Mouse (Mus musculus): Measurements from ENCODE around the gene Slc25a23.

Slc25a23 gene

DNA sequence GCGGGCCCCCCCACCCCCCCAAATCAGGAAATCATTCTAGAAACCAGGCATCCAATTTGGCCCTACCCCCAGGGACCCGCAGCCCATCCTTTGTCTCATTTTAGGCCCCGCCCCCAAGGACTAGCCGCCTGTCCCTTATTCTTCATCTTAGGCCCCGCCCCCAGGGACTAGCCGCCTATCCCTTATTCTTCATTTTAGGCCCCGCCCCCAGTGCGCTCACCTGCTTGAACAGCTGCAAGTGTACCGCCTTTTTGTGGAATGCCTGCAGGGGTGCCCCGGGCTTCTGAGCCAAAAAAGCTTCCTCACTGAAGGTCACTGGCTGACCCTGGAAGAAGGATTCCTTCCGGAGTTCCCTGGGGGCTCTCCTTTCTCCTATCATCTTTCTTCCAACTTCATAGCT is 11.0 kb upstream of the Slc25a23 start:
- DNase-seq, result peak; percentile 57

DNA sequence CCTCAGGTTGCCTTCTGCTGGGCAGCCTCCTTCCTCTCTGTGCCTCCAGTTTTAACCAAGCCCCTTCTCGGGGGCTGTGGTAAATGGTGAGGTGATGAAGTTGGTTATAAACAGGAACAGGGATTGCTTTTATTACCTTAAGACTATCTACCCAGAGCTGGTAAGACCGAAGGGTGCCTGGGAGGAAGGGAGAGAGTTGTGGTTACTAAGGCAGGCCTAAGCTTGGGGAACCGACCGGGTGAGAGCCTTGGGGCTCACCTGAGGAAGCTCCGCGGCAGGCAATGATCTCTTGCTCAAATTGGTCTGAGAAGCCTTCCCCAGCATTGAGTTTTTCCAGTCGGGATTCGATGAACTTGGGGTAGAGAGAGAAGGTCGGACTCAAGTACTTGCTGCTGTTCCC is 10.6 kb upstream of the Slc25a23 start:
- DNase-seq, result no peak

DNA sequence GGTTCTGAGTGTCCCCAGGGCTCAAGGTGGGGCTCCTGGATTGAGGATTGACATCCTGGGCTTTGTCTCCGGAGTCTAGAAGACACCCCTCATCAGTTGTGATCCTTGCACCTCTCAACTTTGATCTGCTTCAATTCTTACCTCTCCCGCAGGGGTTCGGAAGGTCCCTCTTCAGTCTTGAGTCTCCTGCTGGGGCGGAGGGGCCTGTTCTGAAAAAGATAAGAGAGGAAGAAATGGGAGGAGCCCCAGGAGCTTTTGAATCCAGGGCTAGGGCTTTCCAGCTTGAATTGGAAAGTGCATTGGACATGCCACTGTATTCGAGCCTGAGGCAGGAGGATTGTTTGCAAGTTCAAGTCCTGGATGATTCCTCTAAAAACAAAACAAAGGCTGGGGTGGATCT is 7.2 kb upstream of the Slc25a23 start:
- DNase-seq, result no peak

DNA sequence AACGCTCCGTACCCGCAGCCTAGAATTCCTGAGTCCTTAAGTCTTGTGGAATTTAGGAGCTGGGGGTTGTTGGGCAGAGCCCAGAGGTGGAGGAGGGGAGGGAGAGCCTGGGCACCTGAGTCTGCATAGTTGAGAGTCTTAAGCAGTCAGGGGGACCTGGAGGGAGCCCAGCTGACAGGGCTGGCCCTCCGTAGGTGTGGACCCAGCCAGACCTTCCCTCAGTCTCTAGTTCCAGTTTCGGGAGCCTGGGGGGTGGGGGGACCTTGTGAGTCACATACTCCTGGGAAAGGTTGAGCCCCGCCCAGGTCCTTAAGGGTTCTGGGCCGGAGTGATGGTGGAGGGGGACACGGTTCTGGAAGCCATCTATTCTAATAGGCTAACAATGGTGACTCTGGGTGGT is 3.4 kb upstream of the Slc25a23 start:
- no peak for DNase-seq

DNA sequence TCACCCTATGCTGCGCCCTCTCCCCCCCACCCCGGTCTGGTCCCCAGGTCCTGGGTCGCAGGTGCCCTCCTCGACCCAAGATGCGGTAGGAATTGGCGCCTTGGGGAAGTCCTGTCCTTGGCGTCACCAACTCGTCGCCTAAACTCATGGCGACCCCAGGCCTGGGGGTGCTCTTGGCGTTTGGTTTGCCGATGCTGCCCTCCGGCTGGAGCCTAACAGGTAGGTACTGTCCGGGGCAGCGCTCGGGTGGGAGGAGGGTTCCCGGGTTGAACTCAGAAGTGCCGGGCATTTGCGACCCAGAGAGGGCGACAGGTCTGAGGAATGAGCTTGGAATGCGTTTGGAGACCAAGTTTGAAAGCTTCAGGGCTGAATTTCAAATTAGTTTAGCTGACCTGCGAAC is 2.9 kb upstream of the Slc25a23 start:
- no peak for DNase-seq

DNA sequence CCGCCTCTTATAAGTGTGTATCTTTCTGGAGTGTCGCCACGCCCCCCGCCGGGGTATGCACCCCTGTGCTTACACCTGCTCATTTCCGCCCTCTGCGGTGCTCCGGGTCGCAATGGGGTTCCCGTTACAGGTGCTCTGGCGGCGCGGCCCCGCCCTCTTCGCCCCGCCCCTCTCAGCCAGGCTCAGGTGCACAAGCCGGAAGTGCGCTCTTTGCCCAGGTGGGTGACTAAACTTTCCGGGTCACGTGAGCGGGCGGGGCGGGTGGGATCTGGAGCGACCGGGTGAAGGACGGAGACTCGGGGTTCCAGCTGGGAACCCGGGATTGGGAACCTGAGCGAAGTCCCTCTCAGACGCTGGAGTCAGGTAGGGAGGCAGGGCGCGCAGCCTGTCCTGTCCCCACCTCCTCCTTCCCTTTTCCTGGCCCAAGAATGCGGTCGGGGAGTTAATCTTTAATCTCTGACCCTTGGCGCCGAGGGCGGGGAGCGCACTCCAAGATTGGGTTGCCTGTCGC is 2.4 kb upstream of the Slc25a23 start:
- DNase-seq, result peak; percentile 73

DNA sequence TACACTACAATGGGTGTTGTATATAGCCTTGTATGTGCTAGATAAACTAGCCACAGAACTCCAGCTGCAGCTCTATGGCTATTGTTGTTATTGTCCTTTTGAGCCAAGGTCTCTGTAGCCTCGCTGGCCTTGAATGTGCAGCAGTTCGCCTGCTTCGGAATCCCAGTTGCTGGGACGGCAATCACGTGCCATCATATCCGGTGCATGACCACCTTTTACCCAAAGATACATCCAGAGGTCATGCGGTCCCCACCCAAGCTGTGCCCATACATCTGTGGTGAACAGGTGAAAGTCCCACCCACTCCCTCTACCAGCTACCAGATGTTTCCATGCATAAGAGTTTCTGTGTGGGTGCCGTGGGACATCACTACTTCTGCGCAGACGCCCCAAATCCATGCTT is 1.4 kb upstream of the Slc25a23 start:
- peak; percentile 32 for DNase-seq

DNA sequence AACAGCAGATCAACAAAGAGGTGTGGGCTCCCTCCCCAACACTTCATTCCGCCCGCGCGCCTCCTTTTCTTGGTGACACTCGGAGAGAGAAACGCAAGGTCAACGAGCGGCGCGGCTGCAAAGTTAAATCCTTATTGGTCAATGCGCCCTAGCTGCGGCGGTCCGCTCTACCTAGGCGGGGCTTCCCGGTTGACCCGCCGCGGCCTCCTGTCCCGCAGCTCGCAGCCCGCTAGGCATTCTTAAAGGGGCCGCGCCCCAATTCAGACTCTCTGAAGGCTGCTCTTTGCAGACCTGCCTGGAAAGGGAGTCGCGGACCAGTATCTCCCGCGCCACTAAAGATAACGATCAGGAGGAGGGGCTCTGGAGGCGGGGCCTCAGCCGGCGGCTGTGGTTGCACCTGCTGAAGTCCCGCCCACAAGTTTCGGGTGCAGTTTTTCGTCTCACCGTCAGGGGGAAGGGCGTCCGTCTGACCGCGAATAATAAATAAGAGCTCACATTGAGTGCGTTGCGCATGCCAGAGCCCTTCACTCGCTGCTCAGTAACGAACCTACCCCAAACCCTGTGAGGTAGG is 653 bp upstream of the Slc25a23 start:
- DNase-seq, result peak; percentile 97

DNA sequence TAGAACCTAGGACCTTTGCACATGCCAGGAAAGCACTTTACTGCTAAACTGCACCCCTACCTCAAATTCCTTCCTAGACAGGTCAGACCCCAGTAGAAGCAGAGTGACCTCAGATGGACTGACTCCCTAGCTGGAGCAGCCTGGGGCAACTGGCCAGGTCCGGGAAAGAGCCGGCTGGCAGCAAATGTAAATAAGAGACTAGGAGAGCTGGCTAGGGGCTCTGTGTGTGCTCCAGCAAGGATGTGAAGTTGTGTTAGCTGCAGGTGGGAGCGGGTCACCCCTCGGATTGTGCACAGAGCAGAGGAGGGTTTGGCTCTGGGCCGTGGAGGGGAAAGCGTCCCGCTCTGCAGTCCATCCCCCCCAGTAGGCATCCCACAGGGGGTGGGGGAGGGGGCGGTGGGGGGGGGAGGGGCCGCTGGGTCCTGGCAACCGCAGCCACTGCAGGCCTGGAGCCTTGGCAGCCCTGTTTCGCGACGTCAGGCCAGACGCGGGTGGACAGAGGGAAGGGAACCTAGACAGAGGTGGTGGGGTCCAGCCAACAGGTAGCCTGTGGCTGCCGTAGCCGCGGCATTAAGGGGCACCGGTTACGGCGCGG is 675 bp downstream of the Slc25a23 start, which contains the start of gene Crb3:
Gene Crb3, plus strand, starts transcription at position 215 of the 595 bp plus-strand sequence.
- DNase-seq, result peak; percentile 41

DNA sequence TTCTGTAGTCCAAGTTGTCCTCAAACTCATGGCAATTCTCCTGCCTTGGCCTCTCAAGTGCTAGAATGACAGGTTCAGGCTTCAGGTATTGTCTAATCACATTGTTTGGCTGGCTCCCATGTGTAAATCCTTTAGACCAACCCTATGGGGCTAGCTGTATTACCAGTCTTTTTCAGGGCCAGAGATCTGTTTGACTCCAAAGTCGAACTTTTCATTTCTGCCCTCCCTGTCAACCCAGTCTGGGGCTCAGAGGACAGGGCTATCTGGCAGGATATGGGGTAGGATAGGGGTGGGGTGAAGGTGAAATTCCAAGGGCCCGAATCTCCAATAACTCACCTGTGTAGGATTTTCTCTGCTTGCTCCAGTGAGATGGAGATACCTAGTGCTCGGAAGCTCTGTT is 3.4 kb downstream of the Slc25a23 start:
- no peak for DNase-seq

DNA sequence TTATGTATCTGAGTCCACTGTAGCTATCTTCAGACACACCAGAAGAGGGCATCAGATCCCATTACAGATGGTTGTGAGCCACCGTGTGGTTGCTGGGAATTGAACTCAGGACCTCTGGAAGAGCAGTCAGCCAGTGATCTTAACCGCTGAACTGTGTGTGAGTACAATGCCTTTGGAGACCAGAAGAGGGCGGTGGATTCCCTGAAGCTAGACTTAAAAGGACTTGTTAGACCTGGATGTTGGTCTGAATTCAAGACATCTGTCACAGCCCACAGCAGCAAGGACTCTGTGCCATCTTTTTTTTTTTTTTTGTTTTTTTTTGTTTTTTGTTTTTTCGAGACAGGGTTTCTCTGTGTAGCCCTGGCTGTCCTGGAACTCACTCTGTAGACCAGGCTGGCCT is 8.0 kb downstream of the Slc25a23 start:
- DNase-seq, result peak; percentile 61

DNA sequence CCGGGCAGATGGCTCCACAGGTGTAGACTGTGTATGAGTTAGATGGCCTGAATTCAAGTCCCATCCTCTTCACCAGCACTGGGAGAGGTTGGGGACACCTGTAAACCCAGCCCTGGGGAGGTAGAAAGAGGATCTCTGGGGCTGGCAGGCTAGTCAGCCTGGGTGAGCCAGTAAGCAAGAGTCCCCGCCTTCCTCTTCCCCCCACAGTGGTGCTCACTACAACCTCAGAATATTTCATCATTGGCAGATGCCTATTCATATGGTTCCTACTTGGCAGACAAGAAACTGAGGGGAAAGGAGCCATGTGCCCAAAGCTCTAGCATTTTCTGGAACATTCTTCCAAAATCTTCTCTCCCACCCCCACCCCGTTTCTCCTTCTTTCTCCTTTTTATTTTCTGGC is 10.8 kb downstream of the Slc25a23 start:
- DNase-seq, result no peak

DNA sequence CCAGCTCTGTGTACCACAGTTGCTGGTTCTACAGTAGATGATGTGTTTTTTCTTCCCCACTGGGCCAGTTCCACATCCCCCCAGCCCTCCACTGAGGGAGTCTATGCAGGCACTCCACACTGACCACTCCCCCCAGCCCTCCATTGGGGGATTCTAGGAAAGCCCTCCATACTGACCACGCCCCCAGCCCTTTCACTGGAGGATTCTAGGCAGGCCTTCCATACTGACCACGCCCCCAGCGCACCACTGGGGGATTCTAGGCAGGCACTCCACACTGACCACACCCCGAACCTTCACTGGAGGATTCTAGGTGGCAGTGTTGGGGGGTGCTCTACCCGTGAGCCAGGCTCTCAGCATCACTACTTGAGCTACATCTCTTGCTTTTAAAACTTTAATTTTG is 12.3 kb downstream of the Slc25a23 start:
- no peak for DNase-seq

DNA sequence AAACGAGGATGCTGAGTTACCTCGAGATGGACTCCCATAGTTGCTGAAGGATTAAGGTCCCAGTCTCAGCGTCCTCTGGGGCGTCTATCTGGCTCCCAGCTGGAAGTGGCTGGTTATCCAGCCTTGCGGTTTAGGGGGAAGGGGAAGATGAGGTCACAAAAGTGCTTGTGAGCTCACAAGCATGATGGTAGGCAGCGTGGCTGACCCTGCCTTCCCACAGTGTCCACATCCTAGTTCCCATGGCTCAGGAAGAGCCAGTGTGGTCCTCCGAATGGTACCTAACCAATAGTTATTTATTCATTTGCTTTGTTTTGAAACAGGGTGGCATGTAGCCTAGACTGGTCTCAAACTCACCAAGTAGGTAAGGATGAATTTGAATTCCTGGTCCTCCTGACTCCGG is 18.1 kb downstream of the Slc25a23 start, which contains the start of gene Slc25a41:
Gene Slc25a41, minus strand, starts transcription at position 101 of the 400 bp plus-strand sequence.
- no peak for DNase-seq

DNA sequence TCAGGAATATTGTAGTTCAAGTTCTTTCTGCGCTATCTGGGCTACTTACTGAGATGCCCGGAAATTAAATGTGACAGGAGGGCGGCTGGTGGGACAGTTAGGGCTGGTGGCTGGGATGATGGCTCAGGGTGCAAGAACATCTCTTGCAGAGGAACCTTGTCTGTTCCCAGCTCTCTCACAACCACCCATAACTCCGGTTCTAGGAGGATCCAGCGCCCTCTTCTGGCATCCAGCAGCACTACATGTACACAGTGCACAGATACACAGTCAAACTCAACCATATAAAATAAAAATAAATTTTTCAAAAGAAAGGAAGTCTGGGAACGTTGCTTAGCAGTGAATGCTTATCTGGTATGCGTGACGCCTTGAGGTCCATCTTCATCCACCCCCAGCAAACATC is 20.7 kb downstream of the Slc25a23 start:
- peak; percentile 34 for DNase-seq

DNA sequence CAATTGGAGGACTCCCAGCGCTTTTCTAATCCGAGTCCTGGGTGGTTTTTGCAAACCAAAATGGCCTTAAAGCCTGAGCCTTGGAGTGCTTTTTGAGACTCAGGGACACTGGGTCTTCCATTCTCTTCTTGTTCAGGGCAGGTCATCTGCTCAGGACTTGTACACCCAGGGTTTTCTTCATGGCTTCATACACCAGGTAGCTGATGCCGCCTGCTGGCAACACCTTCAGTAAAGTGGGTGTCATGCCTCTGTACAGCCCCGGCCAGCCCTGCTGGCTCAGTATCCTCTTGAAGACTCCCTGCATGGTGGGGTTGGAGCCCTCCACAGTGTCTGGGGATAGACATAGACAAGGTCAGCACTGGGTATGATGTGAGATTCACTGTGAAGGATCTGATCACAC is 26.8 kb downstream of the Slc25a23 start:
- no peak for DNase-seq

DNA sequence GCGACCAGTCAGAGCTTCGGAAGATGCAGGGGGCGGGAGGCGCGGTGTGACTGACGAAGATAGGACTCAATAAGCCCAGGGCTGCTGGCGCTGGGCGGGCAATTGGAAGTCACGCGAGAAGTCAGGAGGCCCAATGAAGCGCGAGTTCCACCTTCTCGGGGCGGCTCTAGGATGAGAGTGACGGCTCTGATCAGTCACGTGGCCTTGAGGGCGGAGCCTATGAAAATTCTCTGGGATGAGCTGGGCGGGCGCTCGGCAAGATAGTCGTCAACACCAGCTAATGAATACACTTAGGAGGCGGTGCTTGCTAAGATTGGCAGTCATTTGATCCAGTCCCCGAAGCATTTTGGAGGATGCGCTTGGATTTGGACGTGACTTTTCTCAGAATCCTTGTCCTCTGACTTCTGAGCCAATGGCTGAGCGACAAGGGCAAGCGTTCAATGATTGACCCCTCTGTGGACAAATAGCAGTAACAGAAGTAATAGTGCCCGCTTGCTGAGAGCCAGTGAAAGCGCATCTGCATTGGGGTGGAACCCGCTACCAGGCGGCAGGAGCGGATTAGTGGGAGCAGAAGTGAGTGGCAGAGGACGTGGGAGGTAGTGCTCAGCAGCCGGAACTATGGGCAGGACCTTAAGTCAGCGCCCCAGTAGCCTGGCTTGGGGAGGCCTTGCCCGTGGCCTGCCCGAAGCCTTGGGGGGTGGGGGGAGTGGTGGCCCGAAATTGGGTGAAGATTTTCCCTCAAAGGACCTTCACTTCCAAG is 27.8 kb downstream of the Slc25a23 start:
- DNase-seq, result no peak

DNA sequence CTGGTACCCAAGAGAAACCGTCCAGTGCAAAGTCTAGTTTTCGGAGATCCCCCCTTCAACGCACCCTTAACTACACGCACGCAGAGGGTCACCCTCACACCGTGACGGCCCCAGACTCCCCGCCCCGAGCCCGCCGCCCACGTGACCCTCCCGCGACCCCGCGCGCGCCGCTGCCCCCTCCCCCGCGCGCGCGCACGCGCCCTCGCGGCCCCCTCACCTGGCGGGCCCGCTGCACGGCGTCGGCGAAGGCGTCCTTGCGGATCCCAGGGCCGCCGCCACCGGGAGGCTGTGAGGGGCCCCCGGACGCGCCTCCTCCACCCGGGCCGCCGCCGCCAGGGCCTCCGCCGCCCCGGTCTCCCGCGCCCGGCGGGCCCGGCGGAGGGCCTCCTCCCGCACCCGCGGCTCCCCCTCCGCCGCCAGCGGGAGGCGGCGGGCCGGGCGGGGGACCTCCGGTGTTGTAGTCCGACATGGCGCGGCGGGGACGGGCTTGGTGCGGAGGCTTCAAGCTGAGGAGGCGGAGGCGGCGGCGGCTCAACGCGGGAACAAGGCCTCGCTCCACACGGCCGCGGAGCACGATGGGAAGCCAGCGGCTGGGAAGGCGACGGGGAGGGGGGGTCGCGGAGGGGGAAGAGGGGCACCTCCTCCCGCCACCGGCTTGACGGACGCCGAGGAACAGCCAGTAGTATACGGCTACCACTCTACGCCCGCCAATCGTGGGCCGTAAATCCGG is 28.6 kb downstream of the Slc25a23 start, which contains the start of gene Khsrp:
Gene Khsrp, minus strand, starts transcription at position 592 of the 730 bp plus-strand sequence.
- peak; percentile 99 for DNase-seq

DNA sequence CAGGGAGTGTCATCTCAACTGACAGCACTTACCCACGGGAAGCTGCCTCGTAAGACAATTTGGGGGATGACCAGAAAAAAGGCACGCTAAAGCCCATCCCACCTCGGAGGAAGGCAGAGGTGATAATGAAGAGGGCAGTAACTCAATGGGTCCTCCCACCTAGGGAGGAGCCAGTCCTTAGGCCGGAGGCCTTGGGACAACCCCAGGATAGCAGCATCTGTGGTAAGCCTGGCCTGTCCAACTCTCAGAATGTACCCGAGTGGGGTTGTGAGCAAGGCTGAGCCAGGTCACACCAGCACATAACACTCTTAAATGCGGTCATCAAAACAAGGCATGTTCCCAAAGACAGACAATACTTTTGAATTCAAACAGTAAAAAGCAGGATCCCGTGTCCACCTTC is 30.0 kb downstream of the Slc25a23 start:
- DNase-seq, result no peak

DNA sequence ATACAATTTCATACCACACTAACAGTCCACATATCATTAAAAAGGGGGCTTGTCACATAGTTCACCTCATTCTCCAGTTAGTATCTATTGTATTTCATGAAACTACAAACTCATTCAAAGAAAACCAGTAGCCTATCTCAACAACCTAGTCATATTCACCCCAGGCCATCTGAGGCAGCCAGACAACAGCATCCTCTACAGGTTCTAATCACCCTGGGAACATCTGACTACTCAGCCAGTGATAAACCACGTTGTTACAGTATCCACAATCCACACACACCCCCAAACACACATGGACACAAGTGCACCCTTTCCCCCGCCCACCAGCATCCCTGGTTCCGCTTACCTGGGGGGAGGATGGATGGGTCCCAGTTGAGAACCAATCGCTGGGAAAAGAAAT is 32.2 kb downstream of the Slc25a23 start:
- no peak for DNase-seq

DNA sequence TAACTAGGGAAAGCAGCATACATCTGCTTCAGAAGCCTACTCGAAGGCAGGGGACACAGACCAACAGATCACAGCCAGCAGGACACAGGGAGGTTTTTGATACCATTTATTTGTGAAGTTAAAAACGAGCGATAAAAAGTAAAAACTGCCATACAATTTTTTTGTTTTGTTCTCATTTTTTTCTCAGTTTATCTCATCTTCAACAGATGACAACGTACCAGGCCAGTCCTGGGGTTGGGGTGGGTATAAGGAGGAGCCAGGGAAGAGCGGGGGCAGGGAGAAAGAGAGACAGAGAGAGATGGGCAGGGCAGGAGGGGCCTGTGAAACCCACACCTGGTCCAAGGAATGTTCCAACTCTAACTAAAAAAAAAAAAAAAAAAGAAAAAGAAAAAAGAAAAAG is 38.7 kb downstream of the Slc25a23 start:
- DNase-seq, result no peak

DNA sequence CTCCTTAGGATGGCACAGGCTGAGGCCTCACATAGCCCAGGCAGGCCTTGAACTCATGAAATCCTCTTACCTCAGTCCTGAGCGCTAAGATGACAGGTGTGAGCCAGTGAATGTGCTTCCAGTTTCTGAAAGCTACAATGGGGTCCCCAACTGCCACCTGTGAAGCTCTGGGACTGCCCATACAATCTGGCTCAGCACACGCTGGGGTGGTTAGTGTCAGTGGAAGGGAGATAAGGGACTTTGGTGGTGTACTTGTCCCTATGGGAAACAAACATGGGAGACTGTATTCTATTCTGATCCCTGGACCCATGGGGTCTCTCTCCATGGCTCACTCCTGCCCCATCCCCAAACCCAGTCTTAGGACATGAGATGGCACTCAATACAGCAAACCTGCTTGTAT is 40.0 kb downstream of the Slc25a23 start:
- no peak for DNase-seq

DNA sequence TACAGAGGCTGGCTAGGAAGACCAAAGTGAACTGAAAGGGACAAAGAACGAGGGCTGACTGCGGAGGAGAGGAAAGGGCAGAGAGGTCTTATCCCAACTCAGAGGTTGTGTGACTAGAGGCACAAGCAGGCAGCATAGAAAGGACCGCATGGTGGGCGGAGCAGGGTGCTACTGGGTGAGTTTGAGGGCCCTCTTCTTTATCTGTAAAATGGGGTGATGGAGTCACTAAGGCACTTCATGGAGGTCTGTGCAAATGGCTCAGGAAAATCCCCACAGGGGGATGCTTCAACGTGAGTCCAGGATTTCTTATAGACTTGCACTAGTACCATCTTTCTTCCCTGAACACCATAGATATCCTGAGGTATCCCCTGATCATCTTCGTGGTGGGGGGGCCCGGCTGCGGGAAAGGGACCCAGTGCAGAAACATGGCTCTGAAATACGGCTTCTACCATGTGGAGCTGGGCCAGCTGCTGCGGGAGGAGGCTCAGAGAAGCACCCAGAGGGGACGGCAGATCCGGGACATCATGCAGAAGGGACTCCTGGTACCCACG is 47.3 kb downstream of the Slc25a23 start:
- DNase-seq, result no peak
